Mouse (Mus musculus) cerebellum, adult 2 months (tissue): Measurements from ENCODE around the gene Des. TPM values are rescaled to one million over a fixed set of nuclear protein-coding genes. Genes with fewer than 3 reads are reported as not detected.

Experiments used
- DNase-seq, 2 experiments: peaks; one replicate each; pipeline ENCODE4 v3.0.0; 2021
- H3K27ac ChIP-seq: fragments of 200-500 bp; 2 replicates; pipeline ENCODE4 v1.5.1; 2012; ENCODE audit warnings: low read length, control low read depth, inconsistent platforms; ENCODE audit not compliant: insufficient read depth
- H3K27me3 ChIP-seq: fragments of 200-500 bp; 2 replicates; pipeline ENCODE4 v1.6.1; 2012; ENCODE audit warnings: inconsistent platforms, mild to moderate bottlenecking, low read length, moderate library complexity; ENCODE audit not compliant: control insufficient read depth, insufficient read depth
- H3K4me1 ChIP-seq: fragments of 200-500 bp; 2 replicates; pipeline ENCODE4 v1.6.1; 2011; ENCODE audit warnings: low read length; ENCODE audit not compliant: control insufficient read depth, insufficient read depth
- H3K4me3 ChIP-seq: fragments of 200-500 bp; replicated peaks from 2 replicates; pipeline ENCODE3; 2011; ENCODE audit warnings: mild to moderate bottlenecking, low read depth, low read length, control low read depth; ENCODE audit not compliant: insufficient read depth
- CTCF ChIP-seq: fragments of 200-500 bp; IDR thresholded peaks from 2 replicates; pipeline ENCODE4 v1.5.1; 2011; ENCODE audit warnings: low read depth, mild to moderate bottlenecking, control low read depth, low read length, moderate library complexity, borderline replicate concordance; ENCODE audit not compliant: insufficient read depth
- POLR2A ChIP-seq: fragments of 200-500 bp; IDR thresholded peaks from 2 replicates; pipeline ENCODE4 v1.6.1; 2011; ENCODE audit warnings: low read length, control low read depth, borderline replicate concordance; ENCODE audit not compliant: insufficient read depth
- WGBS: fragments of 180-500 bp; shearing (Covaris S2); methylation state at CpG from one replicate; pipeline ENCODE4 v1.1.7; 2018; 5-methylcytosine and 5-hydroxymethylcytosine counted together
- polyA plus RNA-seq: library from polyadenylated mRNA; depleted of rRNA; stranded (reverse); fragments of >200 nt; gene quantifications from 2 replicates; pipeline ENCODE4 v1.2.3, GENCODE M21; 2012; rRNA removed

The Des gene
- polyA plus RNA-seq: 2.0 and 2.1 TPM in 2 replicates

- no peak for TF ChIP-seq POLR2A
- no peak for TF ChIP-seq CTCF
- no peaks in the 10 kb centered on the region for H3K27me3 ChIP-seq
- no peak within 1 kb of the TSS for H3K27ac ChIP-seq
- 26% methylated on average over 80 of the region's 80 CpGs for WGBS
- DNase-seq: peak in 1 of 2 experiments; percentile 43
- peaks cover 20% of the 10 kb centered on the region for H3K4me1 ChIP-seq
- H3K4me3 ChIP-seq: peak within 1 kb of the TSS; percentile 36
These were observed at the start of gene Des for GRCm38 (mm10) chr1:75360112-75361031. TSS of gene Des (plus strand) at chr1:75360329.

- WGBS: 85% methylated on average over 6 of the region's 6 CpGs
- no peak for DNase-seq
- Histone ChIP-seq H3K4me3 (no peak overlapping the region), H3K27ac (no peak overlapping the region), H3K4me1 (no peaks in the 10 kb centered on the region), H3K27me3 (no peaks in the 10 kb centered on the region)
- TF ChIP-seq POLR2A: no peak
- TF ChIP-seq CTCF: no peak
These were observed 48.4 kb upstream of the Des start for GRCm38 (mm10) chr1:75311694-75312093.

GRCm38 (mm10) chr1:75315011-75315410, 45.1 kb upstream of the Des start:
- no peak for TF ChIP-seq POLR2A
- Histone ChIP-seq H3K27me3 (no peaks in the 10 kb centered on the region), H3K4me3 (no peak overlapping the region), H3K4me1 (no peaks in the 10 kb centered on the region), H3K27ac (no peak overlapping the region)
- DNase-seq: peak; percentile 21 to 26
- WGBS: 84% methylated on average over 6 of the region's 6 CpGs

- Histone ChIP-seq H3K27ac (no peak overlapping the region), H3K27me3 (no peaks in the 10 kb centered on the region), H3K4me1 (no peaks in the 10 kb centered on the region), H3K4me3 (peak overlapping the region; percentile 80)
- no peak for TF ChIP-seq CTCF
- no peak for TF ChIP-seq POLR2A
- peak in 1 of 2 experiments; percentile 29 for DNase-seq
- WGBS: 88% methylated on average over 29 of the region's 29 CpGs
These were observed 44.4 kb upstream of the Des start for GRCm38 (mm10) chr1:75315456-75316365.

GRCm38 (mm10) chr1:75316861-75317240, 43.3 kb upstream of the Des start:
- TF ChIP-seq CTCF (no peak), POLR2A (no peak)
- H3K27me3 ChIP-seq: no peaks in the 10 kb centered on the region
- peak in 1 of 2 experiments; percentile 86 for DNase-seq
- WGBS: under 1% methylated on average over 20 of the region's 20 CpGs
- no peaks in the 10 kb centered on the region for H3K4me1 ChIP-seq
- peak overlapping the region; percentile 80 for H3K4me3 ChIP-seq
- H3K27ac ChIP-seq: peak overlapping the region; percentile 57; the same call in 1 of the 2 replicates

GRCm38 (mm10) chr1:75317241-75318201, 42.6 kb upstream of the Des start, which contains the start of gene Dnpep:
TSS of gene Dnpep (minus strand) at chr1:75317990.
- Histone ChIP-seq H3K27me3 (no peaks in the 10 kb centered on the region), H3K4me3 (peak within 1 kb of the TSS; percentile 80), H3K4me1 (no peaks in the 10 kb centered on the region), H3K27ac (peak within 1 kb of the TSS; percentile 57; the same call in 1 of the 2 replicates)
- DNase-seq: peak; percentile 100
- WGBS: 1% methylated on average over 91 of the region's 92 CpGs
- TF ChIP-seq CTCF (peak; percentile 73), POLR2A (peak; percentile 51; the same call in 1 of the 2 replicates)
